Mouse (Mus musculus) liver, postnatal 0 days (tissue): ENCODE measurements at regions not wholly inside any gene's neighbourhood (a gene's known extent, or its start where the extent isn't known, plus 50 kb on each side); places are given as distances from the start of the nearest gene placed in this dataset.
A peak's percentile ranks its signal among the peaks of the same experiment; 100 is the strongest.

Experiments
- ATAC-seq: fragments of 200-750 bp; cut with Nextera tagmentation; 2 replicates; pipeline ENCODE4 v1.8.0; 2017; ENCODE audit warnings: mild to moderate bottlenecking, moderate library complexity
- DNase-seq: peaks from one replicate; pipeline ENCODE4 v3.0.0-alpha.2; 2016
- H3K27ac ChIP-seq: fragments of 300-500 bp; sonication (generic); 2 replicates; pipeline ENCODE4 v1.5.1; 2014; ENCODE audit warnings: antibody characterized with exemption, moderate library complexity, mild to moderate bottlenecking, low read depth
- H3K27me3 ChIP-seq: fragments of 300-500 bp; sonication (generic); 2 replicates; pipeline ENCODE4 v1.6.1; 2014; ENCODE audit warnings: low read length, control low read depth, mixed read lengths; ENCODE audit not compliant: insufficient read depth
- H3K36me3 ChIP-seq: fragments of 300-500 bp; sonication (generic); replicated peaks from 2 replicates; pipeline ENCODE4 v1.6.1; 2014; ENCODE audit warnings: mild to moderate bottlenecking, control low read depth, low read length, moderate library complexity, mixed read lengths; ENCODE audit not compliant: insufficient read depth
- H3K4me1 ChIP-seq: fragments of 300-500 bp; sonication (generic); 2 replicates; pipeline ENCODE4 v1.6.1; 2014; ENCODE audit warnings: antibody characterized with exemption, mild to moderate bottlenecking, control low read depth; ENCODE audit not compliant: insufficient read depth
- H3K4me2 ChIP-seq: fragments of 300-500 bp; sonication (generic); 2 replicates; pipeline ENCODE4 v1.6.1; 2014; ENCODE audit warnings: low read depth, mild to moderate bottlenecking, low read length, moderate library complexity, mixed read lengths
- H3K4me3 ChIP-seq: fragments of 300-500 bp; sonication (generic); 2 replicates; pipeline ENCODE4 v1.5.1; 2014; ENCODE audit warnings: low read depth, low read length
- H3K9ac ChIP-seq: fragments of 300-500 bp; sonication (generic); replicated peaks from 2 replicates; pipeline ENCODE4 v1.6.1; 2014; ENCODE audit warnings: mild to moderate bottlenecking, moderate library complexity
- H3K9me3 ChIP-seq: fragments of 300-500 bp; sonication (generic); 2 replicates; pipeline ENCODE4 v1.6.1; 2016; ENCODE audit warnings: mild to moderate bottlenecking, control low read depth, low read length, mixed read lengths
- CTCF ChIP-seq: sonication (generic); IDR thresholded peaks from 2 replicates; pipeline ENCODE4 v1.5.1; 2016; ENCODE audit warnings: antibody characterized with exemption, low read depth
- EP300 ChIP-seq: IDR thresholded peaks from 2 replicates; pipeline ENCODE4 v1.6.1; 2016; ENCODE audit warnings: antibody characterized with exemption, low read depth, mild to moderate bottlenecking
- WGBS: fragments of 180-500 bp; shearing (Covaris S2); extraction: QIAGEN DNeasy Blood & Tissue Kit; methylation state at CpG from one replicate; pipeline ENCODE4 v1.1.7; 2014; ENCODE audit not compliant: insufficient replicate concordance; 5-methylcytosine and 5-hydroxymethylcytosine counted together

- no peaks in the 10 kb centered on the region for H3K4me1 ChIP-seq
- H3K36me3 ChIP-seq: no peaks in the 10 kb centered on the region
- no peak overlapping the region for H3K4me3 ChIP-seq
- TF ChIP-seq CTCF (no peak), EP300 (no peak)
- no peaks in the 10 kb centered on the region for H3K27me3 ChIP-seq
- no peak overlapping the region for H3K4me2 ChIP-seq
- WGBS: 77% methylated on average over 10 of the region's 10 CpGs
- ATAC-seq (no peak), DNase-seq (no peak)
- no peak overlapping the region for H3K9ac ChIP-seq
- no peak overlapping the region for H3K27ac ChIP-seq
- H3K9me3 ChIP-seq: no peaks in the 10 kb centered on the region
Measured at GRCm38 (mm10) chr17:64994483-64994882, 158.6 kb upstream of the 4930583I09Rik start.

- H3K27me3 ChIP-seq: no peaks in the 10 kb centered on the region
- H3K9me3 ChIP-seq: no peaks in the 10 kb centered on the region
- no peaks in the 10 kb centered on the region for H3K36me3 ChIP-seq
- H3K4me2 ChIP-seq: no peak overlapping the region
- H3K4me1 ChIP-seq: no peaks in the 10 kb centered on the region
- no peak overlapping the region for H3K4me3 ChIP-seq
- 80% methylated on average over 3 of the region's 3 CpGs for WGBS
- TF ChIP-seq EP300: no peak
- no peak overlapping the region for H3K27ac ChIP-seq
- no peak for ATAC-seq
- no peak for DNase-seq
- H3K9ac ChIP-seq: no peak overlapping the region
Measured at GRCm38 (mm10) chr17:64991262-64991661, 155.4 kb upstream of the 4930583I09Rik start.

- no peak for DNase-seq
- Histone ChIP-seq H3K27ac (no peak overlapping the region), H3K9me3 (no peaks in the 10 kb centered on the region), H3K4me3 (no peak overlapping the region), H3K9ac (no peak overlapping the region), H3K27me3 (no peaks in the 10 kb centered on the region), H3K4me1 (no peaks in the 10 kb centered on the region), H3K36me3 (no peaks in the 10 kb centered on the region), H3K4me2 (no peak overlapping the region)
- WGBS: 54% methylated on average over 14 of the region's 14 CpGs
- no peak for ATAC-seq
- TF ChIP-seq CTCF: no peak
- TF ChIP-seq EP300: no peak
Measured at GRCm38 (mm10) chr17:64984276-64985011, 148.6 kb upstream of the 4930583I09Rik start.

DNA sequence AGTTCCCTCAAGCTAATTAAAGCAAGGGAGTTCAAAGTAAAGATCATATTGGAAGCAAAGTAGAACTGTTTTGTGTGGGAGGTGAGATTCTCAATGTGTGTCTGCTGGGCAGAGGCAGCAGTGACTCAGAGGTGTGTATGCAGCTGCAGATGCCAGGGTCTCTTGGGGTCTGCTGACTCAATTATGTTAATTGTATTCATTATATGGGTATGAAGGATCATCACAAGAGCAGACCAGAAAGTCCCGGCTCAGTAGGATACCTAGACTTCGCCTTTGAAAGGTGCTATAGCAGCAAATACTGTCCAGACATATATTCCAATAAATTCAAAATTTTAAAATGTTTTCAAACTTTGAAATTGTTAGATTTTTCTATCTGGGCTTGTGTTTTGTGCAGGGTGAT, 147.6 kb upstream of the 4930583I09Rik start:
- H3K27me3 ChIP-seq: no peaks in the 10 kb centered on the region
- no peak for TF ChIP-seq CTCF
- DNase-seq: no peak
- no peak for ATAC-seq
- no peak overlapping the region for H3K27ac ChIP-seq
- H3K36me3 ChIP-seq: no peaks in the 10 kb centered on the region
- no peak overlapping the region for H3K4me3 ChIP-seq
- WGBS: 74% methylated on average over 2 of the region's 2 CpGs
- H3K9ac ChIP-seq: no peak overlapping the region
- no peak overlapping the region for H3K4me2 ChIP-seq
- no peaks in the 10 kb centered on the region for H3K4me1 ChIP-seq
- no peaks in the 10 kb centered on the region for H3K9me3 ChIP-seq

DNA sequence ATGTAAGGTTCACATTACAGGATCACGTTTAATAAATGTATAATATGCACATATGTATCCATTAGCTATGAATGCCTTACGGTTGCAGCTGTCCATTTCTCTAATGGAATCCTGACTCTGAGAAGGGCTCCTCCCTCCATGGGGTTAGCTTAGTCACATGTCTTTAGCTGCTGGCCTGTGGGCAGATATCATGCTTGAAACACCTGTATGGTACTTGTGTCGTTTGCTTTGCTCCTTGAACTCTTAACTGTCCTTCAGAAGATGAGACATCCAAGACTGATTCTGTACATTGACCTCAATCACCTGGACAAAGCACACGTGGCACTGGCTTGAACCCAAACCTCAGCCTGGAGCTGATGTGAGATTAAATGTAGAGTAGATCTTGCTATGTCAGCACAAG, 128.3 kb upstream of the 4930583I09Rik start:
- 68% methylated on average over 4 of the region's 4 CpGs for WGBS
- TF ChIP-seq CTCF (no peak), EP300 (no peak)
- no peaks in the 10 kb centered on the region for H3K36me3 ChIP-seq

GRCm38 (mm10) chr17:64961887-64962286, 126.0 kb upstream of the 4930583I09Rik start:
- TF ChIP-seq EP300: no peak
- TF ChIP-seq CTCF: no peak
- Histone ChIP-seq H3K27ac (no peak overlapping the region), H3K27me3 (no peaks in the 10 kb centered on the region), H3K4me2 (no peak overlapping the region), H3K4me1 (no peaks in the 10 kb centered on the region), H3K4me3 (no peak overlapping the region), H3K9ac (no peak overlapping the region), H3K36me3 (no peaks in the 10 kb centered on the region), H3K9me3 (no peaks in the 10 kb centered on the region)
- peak; percentile 68 for ATAC-seq
- WGBS: 40% methylated on average over 2 of the region's 2 CpGs
- DNase-seq: no peak

More for the DNA sequence above, 128.3 kb upstream of the 4930583I09Rik start:
- H3K4me2 ChIP-seq: no peak overlapping the region
- H3K9me3 ChIP-seq: no peaks in the 10 kb centered on the region
- DNase-seq: no peak
- no peaks in the 10 kb centered on the region for H3K27me3 ChIP-seq
- no peaks in the 10 kb centered on the region for H3K4me1 ChIP-seq
- H3K27ac ChIP-seq: no peak overlapping the region
- no peak overlapping the region for H3K4me3 ChIP-seq
- no peak overlapping the region for H3K9ac ChIP-seq
- ATAC-seq: no peak

GRCm38 (mm10) chr17:64957495-64957894, 121.6 kb upstream of the 4930583I09Rik start:
- Histone ChIP-seq H3K36me3 (no peaks in the 10 kb centered on the region), H3K4me1 (no peaks in the 10 kb centered on the region), H3K27me3 (no peaks in the 10 kb centered on the region), H3K4me3 (no peak overlapping the region), H3K9ac (no peak overlapping the region), H3K4me2 (no peak overlapping the region), H3K9me3 (no peaks in the 10 kb centered on the region), H3K27ac (no peak overlapping the region)
- DNase-seq (no peak), ATAC-seq (no peak)
- 61% methylated on average over 9 of the region's 9 CpGs for WGBS
- TF ChIP-seq EP300 (no peak), CTCF (no peak)
